Mouse (Mus musculus) C2C12 (cell line): Measurements from ENCODE around the gene Nemp2.

Experiments used
- CEBPB ChIP-seq: IDR thresholded peaks from one replicate; pipeline ENCODE4 v1.6.1; 2011; ENCODE audit warnings: low read depth, mild to moderate bottlenecking, control low read depth, moderate library complexity
- CTCF ChIP-seq: IDR thresholded peaks from one replicate; pipeline ENCODE4 v1.5.1; 2011; ENCODE audit not compliant: control insufficient read depth, insufficient read depth, insufficient read length
- FOSL1 ChIP-seq: IDR thresholded peaks from one replicate; pipeline ENCODE4 v1.8.0; 2011; ENCODE audit warnings: mild to moderate bottlenecking, low read length; ENCODE audit not compliant: poor library complexity, insufficient read depth, severe bottlenecking
- MAX ChIP-seq: IDR thresholded peaks from one replicate; pipeline ENCODE4 v1.6.1; 2011; ENCODE audit warnings: mild to moderate bottlenecking, control low read depth
- MYOD1 ChIP-seq: IDR thresholded peaks from one replicate; pipeline ENCODE4 v1.6.1; 2011; ENCODE audit warnings: low read depth; ENCODE audit not compliant: control insufficient read depth, insufficient read length
- MYOG ChIP-seq: IDR thresholded peaks from one replicate; pipeline ENCODE4 v1.6.1; 2011; ENCODE audit not compliant: control insufficient read depth, insufficient read length; ENCODE audit errors: extremely low read depth
- USF1 ChIP-seq: IDR thresholded peaks from one replicate; pipeline ENCODE4 v1.6.1; 2011; ENCODE audit warnings: low read depth, mild to moderate bottlenecking, control low read depth, moderate library complexity

DNA sequence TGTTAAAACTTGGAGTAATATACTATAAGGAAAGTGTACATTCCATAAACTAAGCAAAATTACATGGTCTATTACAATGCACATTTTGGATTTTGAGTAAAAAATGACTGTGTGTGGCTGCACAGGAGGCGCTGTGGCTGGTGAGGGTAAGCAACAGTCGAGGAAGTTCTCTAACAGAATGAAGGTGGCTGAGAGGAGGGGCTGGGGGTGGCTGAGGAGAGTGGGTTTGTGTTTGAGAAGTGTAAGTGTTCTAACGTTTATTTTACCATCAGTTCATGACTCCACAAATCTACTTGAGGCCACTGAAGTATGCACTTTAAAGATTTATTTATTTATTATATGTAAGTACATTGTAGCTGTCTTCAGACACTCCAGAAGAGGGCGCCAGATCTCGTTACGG lies 48.8 kb upstream of the Nemp2 start:
- TF ChIP-seq CTCF = no peak
- TF ChIP-seq FOSL1 = no peak
- TF ChIP-seq USF1 = no peak
- TF ChIP-seq MAX = no peak
- TF ChIP-seq MYOD1 = no peak
- no peak for TF ChIP-seq CEBPB
- no peak for TF ChIP-seq MYOG
